Mouse (Mus musculus) cerebellum, adult 2 months (tissue): Measurements from ENCODE around the gene Sumf1. TPM values are rescaled to one million over a fixed set of nuclear protein-coding genes. Genes with fewer than 3 reads are reported as not detected.

Experiments
- DNase-seq, 2 experiments: peaks; one replicate each; pipeline ENCODE4 v3.0.0; 2021
- H3K27ac ChIP-seq: fragments of 200-500 bp; 2 replicates; pipeline ENCODE4 v1.5.1; 2012; ENCODE audit warnings: low read length, control low read depth, inconsistent platforms; ENCODE audit not compliant: insufficient read depth
- H3K27me3 ChIP-seq: fragments of 200-500 bp; 2 replicates; pipeline ENCODE4 v1.6.1; 2012; ENCODE audit warnings: inconsistent platforms, mild to moderate bottlenecking, low read length, moderate library complexity; ENCODE audit not compliant: control insufficient read depth, insufficient read depth
- H3K4me1 ChIP-seq: fragments of 200-500 bp; 2 replicates; pipeline ENCODE4 v1.6.1; 2011; ENCODE audit warnings: low read length; ENCODE audit not compliant: control insufficient read depth, insufficient read depth
- H3K4me3 ChIP-seq: fragments of 200-500 bp; replicated peaks from 2 replicates; pipeline ENCODE3; 2011; ENCODE audit warnings: mild to moderate bottlenecking, low read depth, low read length, control low read depth; ENCODE audit not compliant: insufficient read depth
- CTCF ChIP-seq: fragments of 200-500 bp; IDR thresholded peaks from 2 replicates; pipeline ENCODE4 v1.5.1; 2011; ENCODE audit warnings: low read depth, mild to moderate bottlenecking, control low read depth, low read length, moderate library complexity, borderline replicate concordance; ENCODE audit not compliant: insufficient read depth
- POLR2A ChIP-seq: fragments of 200-500 bp; IDR thresholded peaks from 2 replicates; pipeline ENCODE4 v1.6.1; 2011; ENCODE audit warnings: low read length, control low read depth, borderline replicate concordance; ENCODE audit not compliant: insufficient read depth
- WGBS: fragments of 180-500 bp; shearing (Covaris S2); methylation state at CpG from one replicate; pipeline ENCODE4 v1.1.7; 2018; 5-methylcytosine and 5-hydroxymethylcytosine counted together
- polyA plus RNA-seq: library from polyadenylated mRNA; depleted of rRNA; stranded (reverse); fragments of >200 nt; gene quantifications from 2 replicates; pipeline ENCODE4 v1.2.3, GENCODE M21; 2012

Gene Sumf1
- polyA plus RNA-seq, 1 experiment, result 23.0 TPM

DNA sequence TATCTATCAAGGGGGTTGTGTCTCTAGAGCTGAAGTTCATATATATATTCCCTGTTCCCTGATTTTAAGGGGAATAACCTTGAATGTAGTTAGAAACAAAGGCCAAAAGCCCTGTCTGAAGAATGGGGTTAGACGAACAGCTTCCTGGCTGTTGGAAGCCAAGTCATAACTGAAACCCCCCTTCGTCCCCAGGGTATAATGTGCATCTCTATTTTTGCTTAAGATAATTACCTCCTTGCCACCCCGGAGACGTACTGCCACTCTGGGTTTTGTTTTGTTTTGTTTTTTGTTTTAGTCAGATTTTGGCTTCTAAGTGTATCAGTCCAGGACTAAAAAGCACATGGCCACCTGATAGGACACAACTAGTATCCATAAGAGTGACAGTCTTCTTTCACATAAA is 31.1 kb downstream of the Sumf1 start:
- 88% methylated on average over 4 of the region's 4 CpGs for WGBS
- TF ChIP-seq POLR2A (no peak), CTCF (no peak)
- Histone ChIP-seq H3K27me3 (no peaks in the 10 kb centered on the region), H3K4me3 (no peak overlapping the region), H3K4me1 (no peaks in the 10 kb centered on the region), H3K27ac (no peak overlapping the region)
- no peak for DNase-seq

DNA sequence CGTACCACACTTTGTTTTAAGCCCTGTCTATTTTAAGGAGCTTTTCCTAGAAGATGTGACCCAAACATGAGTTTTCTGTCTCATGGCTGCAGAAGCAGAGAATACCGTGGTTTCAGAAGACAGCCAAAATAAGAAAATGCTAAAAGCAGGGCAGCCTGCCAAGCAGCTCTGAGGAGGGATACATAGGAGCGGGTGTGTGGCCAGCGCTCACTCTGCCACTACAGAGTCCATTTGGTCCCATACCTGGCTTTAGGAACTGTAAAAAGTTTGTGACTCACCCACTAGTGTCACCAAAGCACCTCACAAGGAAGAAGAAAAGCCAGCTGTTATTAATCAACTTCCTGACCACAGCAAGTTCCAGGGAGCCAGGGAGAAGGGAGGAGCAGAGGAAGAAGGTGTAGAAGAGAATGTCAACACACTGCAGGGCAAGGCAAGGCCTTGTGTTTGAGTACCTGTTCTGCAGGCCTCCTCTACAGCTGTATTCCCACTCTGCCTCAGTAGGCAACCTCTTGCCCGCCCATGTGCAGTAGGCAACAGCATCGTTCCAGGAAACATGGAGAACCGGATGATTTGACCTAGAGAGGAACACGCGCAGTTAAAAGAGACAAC is 32.6 kb downstream of the Sumf1 start:
- Histone ChIP-seq H3K27ac (no peak overlapping the region), H3K4me3 (no peak overlapping the region), H3K27me3 (no peaks in the 10 kb centered on the region), H3K4me1 (no peaks in the 10 kb centered on the region)
- no peak for TF ChIP-seq CTCF
- 72% methylated on average over 9 of the region's 9 CpGs for WGBS
- no peak for DNase-seq

DNA sequence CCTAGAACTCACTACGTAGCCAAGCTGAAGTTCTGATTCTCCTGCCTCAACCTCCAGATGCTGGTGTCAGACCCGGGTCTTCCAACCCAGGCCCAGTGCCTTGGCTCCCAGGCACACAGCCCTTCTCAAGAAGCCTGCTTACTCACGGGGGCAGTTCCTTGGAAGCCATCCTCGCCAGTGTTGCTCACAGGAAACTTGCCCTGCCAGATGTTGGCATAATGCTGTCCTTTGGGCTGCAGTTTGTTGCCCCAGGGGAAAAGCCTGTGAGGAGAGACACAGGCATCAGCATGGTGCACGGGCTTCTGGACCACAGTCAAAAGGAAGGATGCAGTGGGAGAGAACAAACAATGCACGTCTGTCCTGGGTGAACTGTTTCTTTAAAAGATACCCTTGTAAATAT is 33.3 kb downstream of the Sumf1 start:
- DNase-seq, result no peak
- H3K27ac ChIP-seq, result no peak overlapping the region
- no peaks in the 10 kb centered on the region for H3K4me1 ChIP-seq
- no peak for TF ChIP-seq CTCF
- TF ChIP-seq POLR2A, result no peak
- H3K27me3 ChIP-seq, result no peaks in the 10 kb centered on the region
- H3K4me3 ChIP-seq, result no peak overlapping the region
- 36% methylated on average over 6 of the region's 6 CpGs for WGBS

DNA sequence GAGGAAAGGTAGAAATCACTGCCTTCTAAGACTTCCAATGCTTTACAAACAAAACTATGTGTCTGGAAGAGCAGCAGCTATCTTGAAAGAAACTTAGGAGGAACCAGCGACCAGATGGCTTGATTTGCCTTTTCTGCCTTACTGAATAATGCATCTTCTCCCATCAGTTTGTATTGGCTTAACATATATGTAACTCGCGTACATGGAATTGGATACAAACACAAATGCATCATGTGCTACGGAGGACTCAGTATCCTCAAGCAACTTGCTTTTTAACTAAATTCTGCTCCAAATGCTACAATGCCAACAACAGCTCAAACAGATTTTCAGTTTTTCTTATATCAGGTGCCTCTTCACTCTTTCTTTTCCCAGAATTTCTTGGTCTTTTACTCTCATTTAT is 36.1 kb downstream of the Sumf1 start:
- Histone ChIP-seq H3K27me3 (no peaks in the 10 kb centered on the region), H3K4me3 (no peak overlapping the region), H3K4me1 (no peaks in the 10 kb centered on the region), H3K27ac (no peak overlapping the region)
- no peak for DNase-seq
- WGBS, result 87% methylated on average over 4 of the region's 4 CpGs
- no peak for TF ChIP-seq POLR2A
- no peak for TF ChIP-seq CTCF

DNA sequence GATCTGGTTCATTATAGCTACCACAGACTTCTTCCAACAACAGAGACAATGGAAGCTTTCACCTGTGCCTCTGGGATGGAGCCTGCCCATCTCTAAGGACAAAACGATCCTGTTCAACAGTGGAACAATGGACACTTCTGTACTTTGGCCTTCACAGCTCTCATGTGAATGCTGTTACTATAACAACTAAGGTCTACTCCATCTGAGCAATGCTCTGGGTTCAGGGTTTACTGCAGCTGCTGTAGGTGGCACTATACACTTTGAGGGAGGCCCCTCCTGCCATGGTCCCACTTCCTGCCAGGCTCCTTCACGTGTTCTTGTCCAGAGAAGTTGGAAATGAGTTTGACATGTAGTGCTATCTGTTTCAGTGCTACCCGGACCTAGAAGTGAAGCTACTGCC is 36.9 kb downstream of the Sumf1 start:
- no peak for DNase-seq
- Histone ChIP-seq H3K27me3 (no peaks in the 10 kb centered on the region), H3K4me3 (no peak overlapping the region), H3K4me1 (no peaks in the 10 kb centered on the region), H3K27ac (no peak overlapping the region)
- no peak for TF ChIP-seq POLR2A
- no peak for TF ChIP-seq CTCF
- 41% methylated on average over 3 of the region's 3 CpGs for WGBS

DNA sequence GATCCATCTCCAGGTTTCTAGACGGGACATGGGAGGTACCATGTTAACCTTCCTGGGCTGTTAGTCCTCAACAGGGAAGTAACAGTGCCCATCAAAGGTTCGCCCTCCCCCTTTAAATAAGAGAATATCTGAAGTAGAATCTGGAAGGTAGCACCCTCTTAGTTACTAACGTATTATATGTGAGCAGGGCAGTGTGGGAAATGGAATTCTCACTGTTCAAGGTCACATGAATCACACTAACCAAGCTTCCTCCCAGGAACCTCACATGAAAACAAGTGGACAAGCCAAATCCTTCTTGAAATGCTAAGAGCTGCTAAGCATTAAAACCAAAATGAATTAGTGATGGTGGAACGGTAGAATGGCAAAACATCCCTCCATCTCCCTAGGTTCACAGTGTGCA is 38.7 kb downstream of the Sumf1 start:
- Histone ChIP-seq H3K27ac (no peak overlapping the region), H3K27me3 (no peaks in the 10 kb centered on the region), H3K4me3 (no peak overlapping the region), H3K4me1 (no peaks in the 10 kb centered on the region)
- TF ChIP-seq POLR2A, result no peak
- TF ChIP-seq CTCF, result no peak
- no peak for DNase-seq
- WGBS, result 96% methylated on average over 4 of the region's 4 CpGs

DNA sequence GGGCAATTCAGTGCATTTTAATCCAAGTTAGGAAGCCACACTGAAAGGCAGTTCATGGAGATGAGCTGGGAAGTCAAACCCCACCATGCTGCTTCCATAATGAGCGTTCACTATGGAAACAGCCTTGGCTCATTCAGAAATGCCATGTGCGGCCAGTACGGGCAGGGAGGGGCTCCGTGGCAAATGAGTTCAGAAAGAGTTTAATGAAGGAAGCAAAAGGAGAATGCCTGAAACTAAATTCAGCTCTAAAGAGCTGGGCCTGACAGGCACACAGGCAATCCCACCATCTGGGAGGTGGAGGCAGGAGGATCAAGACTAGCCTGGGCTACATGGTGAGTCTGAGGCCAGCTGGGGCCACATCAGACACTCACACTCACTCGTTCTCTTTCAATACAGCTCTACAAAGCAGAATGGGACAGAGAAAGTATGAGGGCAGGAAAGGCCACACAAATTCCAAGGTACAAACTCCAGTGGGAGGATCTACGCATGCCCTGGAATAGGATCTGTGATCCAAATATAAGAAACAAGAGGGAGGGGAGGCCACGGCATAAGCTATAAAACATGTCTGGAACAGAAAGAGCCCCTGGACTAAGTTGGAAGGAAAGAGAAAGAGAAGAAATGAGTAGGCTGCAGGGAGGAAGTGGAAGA is 39.3 kb downstream of the Sumf1 start:
- Histone ChIP-seq H3K4me3 (no peak overlapping the region), H3K27me3 (no peaks in the 10 kb centered on the region), H3K4me1 (no peaks in the 10 kb centered on the region), H3K27ac (no peak overlapping the region)
- no peak for DNase-seq
- no peak for TF ChIP-seq CTCF
- no peak for TF ChIP-seq POLR2A
- WGBS, result 43% methylated on average over 7 of the region's 7 CpGs

DNA sequence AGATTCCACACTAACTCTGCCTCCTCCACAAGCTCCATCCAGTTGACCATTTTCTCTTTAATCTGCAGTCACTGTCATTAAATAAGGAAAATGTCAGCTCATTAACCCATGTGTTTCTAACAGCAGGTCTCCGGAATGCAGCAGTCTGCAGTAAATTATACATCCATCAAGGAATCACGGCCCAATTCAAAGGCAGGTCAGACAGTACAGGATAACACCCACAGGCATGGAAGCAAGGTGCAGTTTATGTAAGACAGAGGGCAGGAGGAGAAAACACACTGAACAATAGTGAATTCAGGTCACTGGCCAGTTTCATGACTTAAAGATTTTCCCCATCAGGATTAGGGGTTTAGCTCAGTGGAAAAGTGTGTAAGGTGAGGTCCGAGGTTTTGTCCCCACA is 40.1 kb downstream of the Sumf1 start:
- DNase-seq, result no peak
- Histone ChIP-seq H3K4me1 (no peaks in the 10 kb centered on the region), H3K4me3 (no peak overlapping the region), H3K27ac (no peak overlapping the region), H3K27me3 (no peaks in the 10 kb centered on the region)
- TF ChIP-seq CTCF (no peak), POLR2A (no peak)
- WGBS, result 45% methylated on average over 3 of the region's 3 CpGs
